Mouse (Mus musculus) ES-Bruce4 (cell line): ENCODE data around the gene Pld1. TPM values are rescaled to one million over a fixed set of nuclear protein-coding genes. Genes with fewer than 3 reads are reported as not detected.

Experiments
- H3K27ac ChIP-seq: 2 replicates; pipeline ENCODE4 v1.5.1; 2012; ENCODE audit warnings: low read length, inconsistent platforms; ENCODE audit not compliant: insufficient read depth
- H3K27me3 ChIP-seq: 2 replicates; pipeline ENCODE4 v1.6.1; 2012; ENCODE audit warnings: mild to moderate bottlenecking, low read length, inconsistent platforms; ENCODE audit not compliant: control insufficient read depth, poor library complexity, insufficient read depth, severe bottlenecking
- H3K36me3 ChIP-seq: 2 replicates; pipeline ENCODE4 v1.6.1; 2012; ENCODE audit warnings: inconsistent platforms, mild to moderate bottlenecking, low read length, moderate library complexity; ENCODE audit not compliant: control insufficient read depth, poor library complexity, insufficient read depth, severe bottlenecking
- H3K4me1 ChIP-seq: one replicate; pipeline ENCODE4 v1.8.1; 2011; ENCODE audit warnings: low read length; ENCODE audit not compliant: control insufficient read depth, insufficient read depth
- H3K4me3 ChIP-seq: 2 replicates; pipeline ENCODE4 v1.5.1; 2011; ENCODE audit warnings: low read depth, mild to moderate bottlenecking, low read length
- H3K9ac ChIP-seq: 2 replicates; pipeline ENCODE4 v1.6.1; 2012; ENCODE audit warnings: low read depth, mild to moderate bottlenecking, inconsistent platforms; ENCODE audit not compliant: poor library complexity, severe bottlenecking
- H3K9me3 ChIP-seq: replicated peaks from 2 replicates; pipeline ENCODE4 v1.6.1; 2012; ENCODE audit warnings: mild to moderate bottlenecking, low read length, inconsistent platforms; ENCODE audit not compliant: control insufficient read depth, poor library complexity, insufficient read depth, severe bottlenecking
- CTCF ChIP-seq: IDR thresholded peaks from one replicate; pipeline ENCODE4 v1.8.1; 2011; ENCODE audit warnings: low read depth, low read length
- EP300 ChIP-seq: IDR thresholded peaks from 2 replicates; pipeline ENCODE4 v1.6.1; 2011; ENCODE audit warnings: low read depth, low read length; ENCODE audit not compliant: insufficient read depth
- POLR2A ChIP-seq: IDR thresholded peaks from one replicate; pipeline ENCODE4 v1.8.1; 2011; ENCODE audit warnings: low read length; ENCODE audit not compliant: insufficient read depth
- polyA plus RNA-seq: library from polyadenylated mRNA; stranded (reverse); fragments of >200 nt; gene quantifications from 2 replicates; pipeline ENCODE4 v1.2.4, GENCODE M21; 2011; ENCODE audit warnings: low read depth; ENCODE audit not compliant: missing spikeins, insufficient read depth, insufficient read length

The Pld1 gene
- polyA plus RNA-seq, 1 experiment, result 5.8 TPM

DNA sequence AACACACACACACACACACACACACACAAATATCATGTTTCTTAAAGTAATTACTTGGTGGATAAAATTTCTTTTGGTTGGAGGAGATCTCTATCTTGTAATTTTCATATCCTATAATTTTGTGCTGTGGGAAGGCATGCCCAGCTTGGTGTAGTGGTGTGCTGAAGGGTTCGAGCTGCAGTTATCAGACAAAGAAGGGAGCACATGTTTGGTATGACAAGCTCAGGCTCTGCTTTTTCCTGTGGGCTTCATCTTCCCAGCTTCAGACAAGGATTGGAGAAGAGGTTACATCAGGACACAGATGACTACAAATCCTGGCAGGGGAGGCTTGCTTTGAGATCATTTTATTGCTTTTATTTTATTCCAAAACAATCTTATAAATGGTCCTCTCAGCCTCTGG is 166.5 kb downstream of the Pld1 start:
- H3K4me1 ChIP-seq, result no peaks in the 10 kb centered on the region
- no peaks in the 10 kb centered on the region for H3K27me3 ChIP-seq
- TF ChIP-seq CTCF (no peak), EP300 (no peak), POLR2A (no peak)
- no peaks in the 10 kb centered on the region for H3K9me3 ChIP-seq
- H3K27ac ChIP-seq, result no peak overlapping the region
- no peak overlapping the region for H3K4me3 ChIP-seq
- no peaks in the 10 kb centered on the region for H3K36me3 ChIP-seq
- H3K9ac ChIP-seq, result no peak overlapping the region

DNA sequence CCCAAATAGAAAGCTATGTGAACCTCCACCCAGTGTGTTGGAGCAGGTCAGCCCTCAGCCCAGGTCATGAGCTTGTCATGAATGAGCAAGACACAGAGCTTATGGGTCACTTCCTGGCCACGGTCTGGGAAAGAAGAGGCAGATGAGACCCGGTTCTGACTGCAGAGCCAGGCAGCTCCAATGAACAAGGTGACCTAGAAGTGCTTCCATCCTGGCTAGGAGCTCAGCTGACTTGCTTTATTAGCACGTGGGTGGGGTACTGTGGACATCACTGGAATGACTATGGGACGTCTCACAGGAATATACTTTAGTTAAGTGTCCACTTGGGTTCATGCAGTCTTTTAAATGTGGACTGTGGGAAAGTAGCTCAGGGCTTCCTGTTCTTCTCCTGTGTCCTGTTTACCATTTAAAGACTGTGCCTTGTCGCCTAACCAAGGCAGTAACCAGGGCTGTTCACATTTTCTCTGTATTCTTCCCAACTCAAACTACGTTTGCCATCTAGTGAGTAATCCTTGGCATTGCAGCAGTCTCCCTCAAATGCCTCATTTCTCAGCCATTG is 169.0 kb downstream of the Pld1 start:
- Histone ChIP-seq H3K4me3 (no peak overlapping the region), H3K36me3 (no peaks in the 10 kb centered on the region), H3K9me3 (no peaks in the 10 kb centered on the region), H3K27ac (no peak overlapping the region), H3K4me1 (no peaks in the 10 kb centered on the region), H3K9ac (no peak overlapping the region), H3K27me3 (no peaks in the 10 kb centered on the region)
- TF ChIP-seq EP300, result no peak
- TF ChIP-seq CTCF, result no peak
- TF ChIP-seq POLR2A, result no peak

DNA sequence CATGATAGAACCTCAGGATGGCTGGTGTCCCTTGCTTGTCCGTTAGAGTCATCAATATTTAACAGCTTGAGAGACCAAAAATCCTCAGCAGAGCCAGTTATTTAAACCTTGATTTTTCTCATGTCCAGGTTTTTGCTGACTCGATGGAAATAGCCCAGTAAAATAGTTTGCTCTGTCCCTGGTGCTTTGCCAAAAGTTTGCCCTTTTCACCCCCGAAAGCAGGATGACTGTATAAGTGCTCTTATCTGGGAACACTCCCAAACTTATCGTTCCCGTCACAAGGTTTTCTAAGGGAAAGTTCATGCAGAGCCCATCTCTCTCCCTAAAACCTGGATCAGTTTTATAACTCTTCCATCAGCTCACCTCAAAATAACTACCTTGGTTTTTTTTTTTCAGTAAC is 173.0 kb downstream of the Pld1 start:
- Histone ChIP-seq H3K9ac (no peak overlapping the region), H3K36me3 (no peaks in the 10 kb centered on the region), H3K27ac (no peak overlapping the region), H3K9me3 (no peaks in the 10 kb centered on the region), H3K4me1 (no peaks in the 10 kb centered on the region), H3K4me3 (no peak overlapping the region), H3K27me3 (no peaks in the 10 kb centered on the region)
- no peak for TF ChIP-seq EP300
- TF ChIP-seq POLR2A, result no peak
- no peak for TF ChIP-seq CTCF

DNA sequence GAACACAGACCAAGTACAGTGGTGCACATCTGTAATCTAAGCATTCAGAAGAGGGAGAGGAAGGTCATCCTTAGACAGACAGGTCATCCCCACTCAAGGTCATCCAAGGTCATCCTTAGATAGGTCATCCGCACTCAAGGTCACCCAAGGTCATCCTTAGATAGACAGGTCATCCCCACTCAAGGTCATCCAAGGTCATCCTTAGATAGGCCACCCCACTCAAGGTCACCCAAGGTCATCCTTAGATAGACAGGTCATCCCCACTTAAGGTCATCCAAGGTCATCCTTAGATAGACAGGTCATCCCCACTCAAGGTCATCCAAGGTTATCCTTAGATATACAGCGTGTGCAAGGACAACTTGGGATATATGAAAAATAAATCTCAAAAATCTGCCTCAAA is 175.4 kb downstream of the Pld1 start:
- Histone ChIP-seq H3K4me3 (no peak overlapping the region), H3K36me3 (no peaks in the 10 kb centered on the region), H3K9ac (no peak overlapping the region), H3K27ac (no peak overlapping the region), H3K27me3 (no peaks in the 10 kb centered on the region), H3K9me3 (no peaks in the 10 kb centered on the region), H3K4me1 (no peaks in the 10 kb centered on the region)
- TF ChIP-seq POLR2A, result no peak
- TF ChIP-seq EP300, result no peak
- no peak for TF ChIP-seq CTCF

- no peak overlapping the region for H3K4me3 ChIP-seq
- TF ChIP-seq POLR2A, result no peak
- no peak for TF ChIP-seq CTCF
- TF ChIP-seq EP300, result no peak
- H3K4me1 ChIP-seq, result no peaks in the 10 kb centered on the region
- no peaks in the 10 kb centered on the region; the same call in 1 of the 2 replicates for H3K9me3 ChIP-seq
- no peak overlapping the region for H3K9ac ChIP-seq
- no peaks in the 10 kb centered on the region for H3K36me3 ChIP-seq
- H3K27me3 ChIP-seq, result no peaks in the 10 kb centered on the region
- no peak overlapping the region for H3K27ac ChIP-seq
Measured at GRCm38 (mm10) chr3:28141716-28142115, 203.2 kb downstream of the Pld1 start.

- Histone ChIP-seq H3K9ac (no peak overlapping the region), H3K9me3 (no peaks in the 10 kb centered on the region; the same call in 1 of the 2 replicates)
- TF ChIP-seq CTCF (no peak), POLR2A (no peak), EP300 (no peak)
Measured at GRCm38 (mm10) chr3:28142121-28142520, 203.6 kb downstream of the Pld1 start.

More at GRCm38 (mm10) chr3:28142121-28142520, 203.6 kb downstream of the Pld1 start:
- Histone ChIP-seq H3K4me3 (no peak overlapping the region), H3K27ac (no peak overlapping the region), H3K36me3 (no peaks in the 10 kb centered on the region), H3K27me3 (no peaks in the 10 kb centered on the region), H3K4me1 (no peaks in the 10 kb centered on the region)
